Mouse (Mus musculus) cerebellum, postnatal 36 days (tissue): ENCODE measurements around the gene Nup93.
"Not testable (repeated sequence)": the region's sequence is repeated elsewhere in the genome, so short reads cannot be mapped to it uniquely, and the experiment has no call there.

Source experiments
- DNase-seq, 2 experiments: peaks; one replicate each; pipeline ENCODE4 v3.0.0; 2021 to 2022; ENCODE audit warnings: mixed read lengths in 2 of 2

Nup93 gene

GRCm38 (mm10) chr8:94214252-94215173, at the start of gene Nup93:
Gene Nup93, plus strand, starts transcription at chr8:94214564.
- DNase-seq, result peak; percentile 98 to 99

GRCm38 (mm10) chr8:94165772-94166171, 48.6 kb upstream of the Nup93 start:
- not testable (repeated sequence) for DNase-seq

GRCm38 (mm10) chr8:94167244-94167643, 47.1 kb upstream of the Nup93 start:
- DNase-seq, result peak; percentile 92 to 98

GRCm38 (mm10) chr8:94169547-94169946, 44.8 kb upstream of the Nup93 start:
- DNase-seq, result no peak

- peak in 1 of 2 experiments; percentile 22 for DNase-seq
Observed at GRCm38 (mm10) chr8:94171321-94171755, 43.0 kb upstream of the Nup93 start.

GRCm38 (mm10) chr8:94172075-94172808, 42.1 kb upstream of the Nup93 start, which contains the start of gene Mt2:
Gene Mt2, plus strand, starts transcription at chr8:94172664.
- DNase-seq, result peak; percentile 48 to 52

GRCm38 (mm10) chr8:94172809-94173732, 41.3 kb upstream of the Nup93 start:
- peak in 1 of 2 experiments; percentile 13 for DNase-seq

GRCm38 (mm10) chr8:94173848-94174403, 40.4 kb upstream of the Nup93 start:
- DNase-seq, result no peak

GRCm38 (mm10) chr8:94174619-94175213, 39.6 kb upstream of the Nup93 start:
- no peak for DNase-seq

GRCm38 (mm10) chr8:94177716-94178390, 36.5 kb upstream of the Nup93 start:
- no peak for DNase-seq

GRCm38 (mm10) chr8:94178857-94179712, 35.3 kb upstream of the Nup93 start, which contains the start of gene Mt1:
Gene Mt1, plus strand, starts transcription at chr8:94179082.
- peak; percentile 79 for DNase-seq

- DNase-seq, result peak in 1 of 2 experiments; percentile 12
Observed at GRCm38 (mm10) chr8:94179713-94180560, 34.4 kb upstream of the Nup93 start.

- no peak for DNase-seq
Observed at GRCm38 (mm10) chr8:94180561-94180908, 33.8 kb upstream of the Nup93 start.

- DNase-seq, result no peak
Observed at GRCm38 (mm10) chr8:94182055-94182929, 32.1 kb upstream of the Nup93 start.

GRCm38 (mm10) chr8:94183117-94183516, 31.2 kb upstream of the Nup93 start:
- DNase-seq, result peak in 1 of 2 experiments; percentile 43

GRCm38 (mm10) chr8:94184357-94184843, 30.0 kb upstream of the Nup93 start:
- DNase-seq, result no peak

- no peak for DNase-seq
Observed at GRCm38 (mm10) chr8:94185791-94186190, 28.6 kb upstream of the Nup93 start.

- peak; percentile 79 to 80 for DNase-seq
Observed at GRCm38 (mm10) chr8:94186542-94186941, 27.8 kb upstream of the Nup93 start.
